Mouse (Mus musculus) embryonic fibroblast, embryonic 13.5 days (primary cell): ENCODE measurements around the gene Rangap1.

Source experiments
- CTCF ChIP-seq: IDR thresholded peaks from 2 replicates; pipeline ENCODE4 v1.5.1; 2011; ENCODE audit warnings: mild to moderate bottlenecking, control low read depth, low read length, moderate library complexity, borderline replicate concordance; ENCODE audit not compliant: insufficient read depth
- POLR2A ChIP-seq: IDR thresholded peaks from 2 replicates; pipeline ENCODE4 v1.6.1; 2011; ENCODE audit warnings: low read depth, mild to moderate bottlenecking, control low read depth, low read length, moderate library complexity

- TF ChIP-seq CTCF, result no peak
- peak; percentile 57; the same call in 1 of the 2 replicates for TF ChIP-seq POLR2A
Measured at GRCm38 (mm10) chr15:81663697-81664561, 81.4 kb downstream of the Rangap1 start, which contains the start of gene L3mbtl2.
